Mouse (Mus musculus) testis, adult 10 weeks (tissue): ENCODE measurements around the gene Mis18bp1. TPM values are rescaled to one million over a fixed set of nuclear protein-coding genes. Genes with fewer than 3 reads are reported as not detected.

Experiments
- polyA plus RNA-seq: library from polyadenylated mRNA; stranded (reverse); fragments of 350-450 nt; fragmentation: Illumina TruSeq; extraction: RNeasy Lipid Tissue Mini Kit (QIAGEN cat#74804); gene quantifications from one replicate; pipeline ENCODE4 v1.2.3, GENCODE M21; 2014; ENCODE audit warnings: low read depth, low replicate concordance

The Mis18bp1 gene
- 39.7 TPM for polyA plus RNA-seq

DNA sequence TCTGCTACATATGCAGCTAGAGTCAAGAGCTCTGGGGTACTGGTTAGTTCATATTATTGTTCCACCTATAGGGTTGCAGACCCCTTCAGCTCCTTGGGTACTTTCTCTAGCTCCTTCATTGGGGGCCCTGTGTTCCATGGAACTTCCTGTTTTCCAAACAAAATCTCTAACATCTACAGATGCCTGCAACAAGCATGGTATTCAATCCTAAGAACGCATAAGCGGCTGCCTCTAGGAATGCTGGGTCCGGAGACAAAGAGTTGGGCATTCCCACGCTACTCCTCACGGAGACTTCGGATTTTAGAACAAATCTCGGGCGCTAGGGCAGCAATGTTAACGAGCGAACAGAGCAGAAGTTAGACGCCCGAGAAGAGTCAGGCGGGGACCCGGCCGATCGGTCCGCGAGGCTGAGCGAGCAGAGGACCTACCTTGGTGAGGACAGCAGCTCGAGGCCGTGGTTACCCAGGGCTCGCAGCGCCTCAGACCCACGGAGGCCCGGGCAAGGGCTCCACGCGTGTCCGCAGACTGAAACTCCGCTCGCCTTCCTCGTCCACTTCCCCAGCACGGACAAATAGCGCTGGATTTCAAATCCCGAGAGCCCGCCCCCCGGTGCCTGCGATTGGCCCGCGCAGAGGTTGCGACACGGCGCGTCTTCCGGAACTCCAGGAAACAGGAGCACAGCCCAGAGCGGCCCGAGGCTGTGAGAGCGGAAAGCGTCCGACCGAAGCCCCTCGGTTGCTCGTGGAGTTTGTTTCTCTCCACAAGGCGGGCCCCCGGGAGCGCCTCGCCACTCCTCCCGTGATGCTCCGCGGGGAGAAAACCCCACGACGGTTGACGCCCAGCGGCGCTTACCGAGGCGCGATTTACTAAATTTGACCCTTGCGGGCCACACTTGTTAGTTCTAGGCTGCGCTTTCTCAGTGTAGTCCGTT lies at the start of gene Mis18bp1:
Gene Mis18bp1, minus strand, starts transcription at position 584 of the 931 bp plus-strand sequence.

Other genes with a start within 250 kb of the Mis18bp1 start
- 47.1 TPM for gene Klhl28, start 207.1 kb downstream of the Mis18bp1 start, polyA plus RNA-seq
- gene Togaram1, start 206.8 kb downstream of the Mis18bp1 start, polyA plus RNA-seq, result 230 TPM
- gene Prpf39, start 136.3 kb downstream of the Mis18bp1 start, polyA plus RNA-seq, result 42.5 TPM
- gene Fkbp3, start 98.6 kb downstream of the Mis18bp1 start, polyA plus RNA-seq, result 85.6 TPM
- gene Fancm, start 97.0 kb downstream of the Mis18bp1 start, polyA plus RNA-seq, result 9.3 TPM
- gene Wdr20rt, start 52.9 kb upstream of the Mis18bp1 start, polyA plus RNA-seq, result 63.5 TPM